Mouse (Mus musculus) left cerebral cortex, adult 8-10 months (tissue): ENCODE measurements at regions not wholly inside any gene's neighbourhood (a gene's known extent, or its start where the extent isn't known, plus 50 kb on each side); places are given as distances from the start of the nearest gene placed in this dataset.
"Not testable (repeated sequence)": the region's sequence is repeated elsewhere in the genome, so short reads cannot be mapped to it uniquely, and the experiment has no call there.

Source experiments
- DNase-seq, 2 experiments: peaks; one replicate each; pipeline ENCODE4 v3.0.0; 2022; ENCODE audit warnings: low spot score in 2 of 2

DNA sequence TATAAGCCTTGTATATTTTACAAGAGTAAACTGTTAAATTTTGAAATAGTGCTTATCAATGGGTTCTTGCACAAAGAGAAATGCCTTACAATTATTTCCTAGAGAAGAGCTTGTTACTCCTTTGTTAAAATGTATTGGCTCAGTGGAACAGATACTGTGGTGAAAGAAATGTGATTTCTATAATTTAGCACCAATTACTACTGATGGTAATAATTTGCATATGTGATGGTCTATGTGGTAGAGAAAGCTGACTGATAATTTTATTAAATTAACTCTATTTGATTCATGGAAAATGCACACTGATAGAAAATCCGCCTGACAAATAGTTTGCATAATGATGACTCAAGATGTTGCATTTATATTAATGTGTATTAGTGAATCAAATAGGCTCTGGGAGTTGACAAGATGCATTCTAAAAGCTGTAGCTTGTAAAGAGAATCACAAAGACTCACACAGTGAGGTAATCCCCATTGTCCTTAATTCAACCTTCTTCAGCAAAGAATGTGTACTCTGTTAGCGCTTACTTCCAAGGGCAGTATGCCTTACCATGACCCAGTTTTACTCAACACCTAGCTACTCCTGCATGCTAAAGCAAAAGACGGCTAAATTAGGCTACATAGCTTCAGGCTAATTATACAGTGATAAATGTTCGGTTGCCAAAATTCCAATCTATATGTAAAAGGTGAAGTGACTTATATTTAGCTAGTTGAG is 329.8 kb upstream of the Cenpq start:
- DNase-seq, result no peak

DNA sequence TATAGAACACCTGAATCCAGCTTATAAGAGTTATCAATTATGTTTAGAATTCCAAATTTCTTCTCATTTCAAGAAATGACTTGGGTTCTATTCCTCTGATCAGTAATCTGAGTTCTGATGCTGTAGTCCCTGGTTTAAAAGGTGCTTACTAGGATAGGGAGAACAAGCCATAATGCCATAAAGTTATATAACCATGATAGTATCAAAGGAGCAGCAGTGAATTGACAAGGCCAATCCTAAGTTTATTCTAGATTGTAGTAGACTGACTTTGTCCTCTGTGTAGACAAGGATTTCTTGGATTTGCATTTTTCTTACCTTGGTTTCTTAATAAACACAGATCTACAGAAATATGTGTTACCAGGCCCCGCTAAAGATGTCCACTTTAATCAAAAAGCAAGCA is 326.6 kb upstream of the Cenpq start:
- no peak for DNase-seq

DNA sequence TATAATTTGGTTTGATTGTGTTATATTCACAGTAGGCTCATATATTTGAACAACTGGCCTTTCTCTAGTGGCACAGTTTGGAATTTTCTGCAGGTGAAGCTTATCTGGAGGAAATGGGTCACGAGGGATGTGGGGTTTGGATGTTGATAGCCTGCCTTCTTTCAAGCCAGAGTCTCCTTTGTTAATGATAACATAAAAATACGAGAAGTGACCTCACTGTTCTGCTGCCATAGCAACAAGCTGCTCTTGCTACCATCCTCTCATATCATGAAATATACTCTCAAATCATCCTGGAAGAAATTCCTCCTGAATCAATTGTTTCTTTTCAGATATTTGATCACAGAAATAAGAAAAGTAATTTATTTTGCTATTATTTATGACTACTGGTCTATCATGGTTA is 313.6 kb upstream of the Cenpq start:
- DNase-seq, result no peak

DNA sequence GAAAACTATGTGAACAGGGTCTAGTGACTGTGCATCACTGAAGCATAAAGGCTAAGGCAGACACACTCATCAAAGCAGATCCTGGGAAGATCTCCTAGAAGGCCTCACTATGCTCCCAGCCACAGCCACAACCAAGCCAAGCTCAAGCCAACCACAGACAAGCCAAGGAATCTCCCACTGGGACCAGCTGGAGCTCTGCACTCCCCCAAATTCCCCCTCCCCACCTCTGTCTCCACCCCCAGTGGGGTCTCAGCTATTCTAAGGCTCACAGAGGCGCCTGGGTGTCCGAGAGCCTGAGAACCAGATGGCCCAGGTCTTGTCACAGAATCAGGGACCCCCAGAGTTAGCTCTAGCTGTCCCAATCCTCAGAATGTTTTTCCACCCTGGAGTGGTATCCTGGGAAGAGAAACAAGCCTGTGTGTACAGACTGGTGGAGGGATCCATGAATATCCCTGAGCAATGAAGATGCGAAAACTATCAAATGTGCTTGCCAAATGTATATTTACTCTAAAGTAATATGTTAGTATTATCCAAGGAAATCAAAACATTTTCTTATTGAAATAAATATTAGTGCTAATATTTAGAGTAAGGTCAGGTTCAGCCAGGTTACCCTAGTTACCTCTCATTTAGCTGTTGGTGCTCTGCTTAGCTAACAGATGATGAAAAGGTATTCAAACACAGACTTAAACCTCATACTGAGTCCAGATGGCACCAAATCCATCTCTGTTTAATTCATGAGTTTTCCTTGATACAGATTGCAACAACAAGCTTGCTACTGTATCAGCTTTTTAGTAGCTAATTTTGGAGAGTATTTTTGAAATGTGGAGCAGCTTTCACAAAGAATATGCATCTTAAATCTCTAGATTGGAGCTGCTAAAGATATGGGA is 292.5 kb upstream of the Cenpq start:
- no peak for DNase-seq

DNA sequence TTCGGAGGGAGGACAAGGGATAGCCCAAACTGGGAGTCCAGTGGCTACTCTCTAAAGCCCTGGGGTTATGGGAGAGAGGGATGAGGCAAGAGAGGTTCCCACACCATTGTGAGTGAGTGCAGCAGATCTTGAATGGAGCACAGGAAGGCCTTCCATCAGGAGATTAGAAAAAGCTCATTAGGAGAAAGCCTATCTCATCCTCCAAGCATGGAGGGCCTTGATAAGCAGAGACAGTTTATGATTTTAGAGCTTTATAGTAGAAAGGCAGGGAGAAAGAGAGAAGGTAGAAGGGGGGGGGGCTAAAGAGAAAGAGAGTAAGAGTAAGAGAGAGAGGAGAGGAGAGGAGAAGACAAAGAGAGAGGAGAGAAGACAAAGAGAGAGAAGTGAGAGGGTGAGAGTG is 282.0 kb upstream of the Cenpq start:
- no peak for DNase-seq

DNA sequence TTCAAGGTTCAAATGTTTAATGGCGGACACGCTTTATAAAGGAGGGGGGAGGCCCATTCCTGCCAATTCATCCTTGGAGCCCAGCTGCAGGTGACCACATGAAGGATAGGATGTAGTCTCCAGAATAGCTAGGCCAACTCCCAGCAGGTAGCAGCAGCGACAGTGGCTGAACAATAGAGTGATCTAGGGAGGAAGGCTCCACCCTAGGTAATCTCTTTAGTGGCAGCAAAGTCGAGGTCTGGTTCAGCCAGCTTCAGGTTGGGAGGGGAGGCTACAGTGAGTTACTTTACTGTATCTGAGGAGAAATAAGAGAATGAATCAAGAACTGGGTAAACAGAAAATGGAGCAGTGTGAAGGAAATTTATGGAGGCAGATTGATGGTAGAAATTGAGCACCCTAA is 264.6 kb upstream of the Cenpq start:
- DNase-seq, result not testable (repeated sequence)

DNA sequence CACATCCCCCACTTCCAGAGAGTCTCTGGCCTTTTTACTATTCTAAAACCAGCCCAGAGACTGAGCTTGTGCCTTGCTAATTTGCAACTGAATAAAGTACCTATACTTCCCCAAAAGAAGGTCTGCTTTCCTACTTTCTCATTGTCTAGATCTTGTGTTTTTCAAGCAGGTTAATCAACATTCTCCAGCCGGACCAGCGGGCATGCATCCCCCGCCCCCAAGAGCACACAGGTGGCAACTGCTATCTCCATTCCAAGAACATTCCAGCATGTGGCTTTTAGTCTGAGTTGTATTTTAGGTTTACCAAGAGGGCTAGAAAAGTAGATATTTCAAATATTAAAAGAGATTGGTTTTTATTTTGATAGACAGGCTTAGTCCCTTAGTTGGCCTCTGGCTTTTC is 255.5 kb upstream of the Cenpq start:
- DNase-seq, result not testable (repeated sequence)

DNA sequence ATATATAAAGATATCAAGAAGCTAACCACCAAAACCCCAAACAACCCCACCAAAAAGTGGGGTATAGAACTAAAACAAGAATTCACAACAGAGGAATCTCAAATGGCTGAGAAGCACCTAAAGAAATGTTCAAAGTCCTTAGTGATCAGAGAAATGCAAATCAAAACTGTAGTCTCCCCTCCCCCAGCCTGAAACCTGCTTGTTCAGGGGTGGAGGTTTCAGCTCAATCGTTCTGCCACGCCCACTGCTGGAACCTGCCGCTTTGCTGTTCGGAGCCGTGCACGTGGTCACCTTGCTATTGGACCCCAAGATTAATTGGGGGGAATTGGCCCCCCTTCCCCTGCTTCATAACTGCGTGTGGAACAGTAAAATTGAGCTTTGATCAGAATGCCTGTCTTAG is 251.8 kb upstream of the Cenpq start:
- not testable (repeated sequence) for DNase-seq

DNA sequence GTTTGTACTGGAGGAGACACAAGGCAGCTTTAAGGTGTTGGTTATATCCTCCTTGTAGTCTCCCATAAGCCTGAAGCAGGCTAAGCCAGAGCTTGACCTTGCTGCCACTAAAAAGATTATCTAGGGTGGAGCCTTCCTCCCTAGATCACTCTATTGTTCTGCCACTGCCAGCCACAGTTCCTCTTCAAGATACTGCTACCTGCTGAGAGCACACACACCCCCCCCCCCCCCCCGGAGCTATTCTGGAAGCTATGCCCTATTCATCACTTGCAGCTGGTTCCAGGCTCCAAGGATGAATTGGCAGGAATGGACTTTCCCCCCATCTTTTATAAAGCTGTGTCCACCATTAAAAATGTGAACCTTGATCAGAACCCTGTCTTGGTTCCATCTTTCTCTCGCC is 249.9 kb upstream of the Cenpq start:
- no peak for DNase-seq

DNA sequence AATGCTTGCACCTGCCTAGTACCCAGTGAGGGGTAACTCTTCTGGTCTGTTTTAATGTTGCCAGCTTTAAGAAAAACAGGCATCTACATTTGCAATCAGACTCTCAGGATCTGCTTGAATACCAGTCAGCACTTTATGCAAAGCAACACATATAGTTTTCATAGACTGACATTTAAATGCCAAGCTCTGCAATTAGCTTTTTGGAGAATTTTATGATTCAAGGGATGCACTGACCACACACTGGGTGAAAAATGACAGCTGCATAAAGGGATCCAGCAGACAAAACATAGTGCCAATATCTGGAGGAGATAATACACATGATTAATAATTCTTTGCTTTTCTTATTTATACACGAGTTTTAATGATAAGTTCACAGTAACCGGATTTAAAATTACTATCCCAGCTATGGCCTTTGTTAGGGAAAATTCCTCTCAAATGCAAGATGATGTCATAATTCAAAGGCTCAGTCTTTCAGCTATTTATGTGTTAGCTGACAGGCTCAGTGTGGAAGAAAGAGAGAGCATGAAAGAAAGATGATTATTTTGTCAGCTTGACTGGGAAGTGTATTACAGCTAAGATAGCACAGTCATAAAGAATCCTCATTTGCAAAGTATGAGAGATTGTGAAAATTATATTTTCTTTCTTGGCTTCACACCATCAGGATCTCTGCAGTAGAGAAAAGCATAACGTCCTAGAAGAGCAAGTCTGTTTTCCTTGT is 219.0 kb upstream of the Cenpq start:
- DNase-seq, result no peak

GRCm38 (mm10) chr17:41152427-41152826 is 217.6 kb upstream of the Cenpq start:
- no peak for DNase-seq

GRCm38 (mm10) chr17:41144523-41144922 is 209.7 kb upstream of the Cenpq start:
- peak in 1 of 2 experiments; percentile 39 for DNase-seq

DNA sequence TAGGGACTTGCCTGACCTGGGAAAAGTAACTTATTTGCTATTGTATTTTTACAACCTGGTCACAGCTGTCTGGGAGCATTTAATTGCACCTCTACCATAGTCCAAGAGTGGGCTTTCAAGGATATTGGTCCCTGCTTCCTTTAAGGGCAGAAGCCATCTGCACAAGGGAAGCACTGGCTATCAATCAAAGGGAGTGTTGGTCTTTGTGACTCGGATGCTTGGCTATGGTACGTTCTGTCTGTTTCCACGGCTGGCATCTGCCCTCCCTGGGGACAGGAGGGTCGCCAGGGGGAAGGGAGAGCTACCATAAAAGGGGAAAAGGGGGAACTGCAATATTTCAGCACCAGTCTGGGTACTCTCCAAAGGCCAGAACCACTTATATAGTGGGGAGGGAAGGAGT is 190.7 kb upstream of the Cenpq start:
- DNase-seq, result no peak

GRCm38 (mm10) chr17:41122939-41123338 is 188.1 kb upstream of the Cenpq start:
- DNase-seq, result no peak

DNA sequence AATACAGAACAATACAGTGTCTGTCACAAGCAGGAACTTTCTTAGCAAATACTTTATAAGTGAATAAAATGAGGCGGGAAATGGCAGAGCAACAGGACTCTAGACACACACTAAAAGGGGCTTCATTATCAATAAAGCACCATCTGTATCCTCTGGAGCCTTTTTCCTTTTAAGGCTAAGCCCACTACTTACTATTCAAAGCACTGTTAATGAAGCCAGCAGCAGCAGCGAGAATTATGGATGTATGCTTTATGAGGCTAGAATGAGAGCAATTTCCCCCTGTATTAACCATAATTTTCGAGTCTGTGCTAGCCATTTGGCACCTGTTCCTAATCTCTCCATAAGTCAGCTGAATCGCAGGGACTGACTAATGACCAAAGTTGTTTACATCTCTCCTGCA is 169.1 kb upstream of the Cenpq start:
- DNase-seq, result no peak

DNA sequence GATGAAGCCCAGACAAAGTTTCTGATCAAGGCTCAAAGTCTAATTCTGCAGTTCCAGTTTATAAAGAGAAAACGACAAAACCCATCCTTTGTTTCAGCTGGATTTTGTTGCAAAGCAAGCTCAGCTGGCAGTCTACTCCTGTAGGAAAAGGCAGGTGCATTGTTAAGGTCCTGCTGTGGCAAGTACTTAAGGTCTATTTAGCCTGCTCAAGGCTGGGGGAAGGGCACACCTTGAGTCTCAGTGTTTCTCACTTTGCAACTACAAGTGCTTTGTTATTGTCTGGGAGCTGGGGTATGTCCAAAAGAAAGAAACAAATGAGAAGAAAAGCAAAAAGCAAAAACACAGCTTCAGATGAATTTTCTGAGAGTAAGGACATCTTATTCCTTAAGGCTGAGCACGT is 136.0 kb upstream of the Cenpq start:
- DNase-seq, result no peak
